Mouse (Mus musculus): Measurements from ENCODE around the gene Zfp28. TPM values are rescaled to one million over a fixed set of nuclear protein-coding genes. Genes with fewer than 3 reads are reported as not detected.
"Not testable (repeated sequence)": the region's sequence is repeated elsewhere in the genome, so short reads cannot be mapped to it uniquely, and the experiment has no call there.

Zfp28 gene
- total RNA-seq (2022) = 10 to 100 TPM in 1 of 4 experiments, 1 to 10 TPM in 3; 7.0 to 11.6 (median 9.3) TPM

GRCm38 (mm10) chr7:6383044-6383455, at the start of gene Zfp28:
Gene Zfp28 (plus strand): TSS chr7:6383295.
- DNase-seq (ENCODE audit: low spot score in 2 of 2) = peak; percentile 77 to 89

GRCm38 (mm10) chr7:6339865-6340264, 43.2 kb upstream of the Zfp28 start:
- DNase-seq (ENCODE audit: low spot score in 2 of 2) = no peak

GRCm38 (mm10) chr7:6343501-6344071, 39.5 kb upstream of the Zfp28 start, which contains the start of gene Gm3854:
Gene Gm3854 (plus strand): TSS chr7:6343759.
- peak; percentile 74 to 77 for DNase-seq (ENCODE audit: low spot score in 2 of 2)

- DNase-seq (ENCODE audit: low spot score in 2 of 2) = no peak
Observed at GRCm38 (mm10) chr7:6344124-6344523, 39.0 kb upstream of the Zfp28 start.

- no peak for DNase-seq (ENCODE audit: low spot score in 2 of 2)
Observed at GRCm38 (mm10) chr7:6358121-6358520, 25.0 kb upstream of the Zfp28 start.

- no peak for DNase-seq (ENCODE audit: low spot score in 2 of 2)
Observed at GRCm38 (mm10) chr7:6358937-6359590, 24.0 kb upstream of the Zfp28 start.

- no peak for DNase-seq (ENCODE audit: low spot score in 2 of 2)
Observed at GRCm38 (mm10) chr7:6360477-6361060, 22.5 kb upstream of the Zfp28 start.

GRCm38 (mm10) chr7:6361756-6362155, 21.3 kb upstream of the Zfp28 start:
- no peak for DNase-seq (ENCODE audit: low spot score in 2 of 2)

GRCm38 (mm10) chr7:6362268-6363046, 20.6 kb upstream of the Zfp28 start:
- peak; percentile 82 to 99 for DNase-seq (ENCODE audit: low spot score in 2 of 2)

- DNase-seq (ENCODE audit: low spot score in 2 of 2) = peak in 1 of 2 experiments; percentile 88
Observed at GRCm38 (mm10) chr7:6363047-6363488, 20.0 kb upstream of the Zfp28 start, which contains the start of gene Zfp78. Gene Zfp78 (plus strand): TSS chr7:6363280.

GRCm38 (mm10) chr7:6364761-6365160, 18.3 kb upstream of the Zfp28 start:
- DNase-seq (ENCODE audit: low spot score in 2 of 2) = no peak

GRCm38 (mm10) chr7:6367185-6367584, 15.9 kb upstream of the Zfp28 start:
- DNase-seq (ENCODE audit: low spot score in 2 of 2) = no peak

GRCm38 (mm10) chr7:6368146-6368545, 14.9 kb upstream of the Zfp28 start:
- not testable (repeated sequence) for DNase-seq (ENCODE audit: low spot score in 2 of 2)

- no peak for DNase-seq (ENCODE audit: low spot score in 2 of 2)
Observed at GRCm38 (mm10) chr7:6369460-6369859, 13.6 kb upstream of the Zfp28 start.

GRCm38 (mm10) chr7:6372993-6373392, 10.1 kb upstream of the Zfp28 start:
- no peak for DNase-seq (ENCODE audit: low spot score in 2 of 2)

GRCm38 (mm10) chr7:6378441-6378840, 4.7 kb upstream of the Zfp28 start:
- peak in 1 of 2 experiments; percentile 86 for DNase-seq (ENCODE audit: low spot score in 2 of 2)

GRCm38 (mm10) chr7:6381431-6381830, 1.7 kb upstream of the Zfp28 start:
- DNase-seq (ENCODE audit: low spot score in 2 of 2) = no peak

GRCm38 (mm10) chr7:6384011-6384410, 916 bp downstream of the Zfp28 start:
- no peak for DNase-seq (ENCODE audit: low spot score in 2 of 2)

- DNase-seq (ENCODE audit: low spot score in 2 of 2) = peak in 1 of 2 experiments; percentile 41
Observed at GRCm38 (mm10) chr7:6386995-6387394, 3.9 kb downstream of the Zfp28 start.

GRCm38 (mm10) chr7:6388971-6389370, 5.9 kb downstream of the Zfp28 start:
- no peak for DNase-seq (ENCODE audit: low spot score in 2 of 2)

GRCm38 (mm10) chr7:6389449-6389848, 6.4 kb downstream of the Zfp28 start:
- no peak for DNase-seq (ENCODE audit: low spot score in 2 of 2)
